In the genomic region with DNA sequence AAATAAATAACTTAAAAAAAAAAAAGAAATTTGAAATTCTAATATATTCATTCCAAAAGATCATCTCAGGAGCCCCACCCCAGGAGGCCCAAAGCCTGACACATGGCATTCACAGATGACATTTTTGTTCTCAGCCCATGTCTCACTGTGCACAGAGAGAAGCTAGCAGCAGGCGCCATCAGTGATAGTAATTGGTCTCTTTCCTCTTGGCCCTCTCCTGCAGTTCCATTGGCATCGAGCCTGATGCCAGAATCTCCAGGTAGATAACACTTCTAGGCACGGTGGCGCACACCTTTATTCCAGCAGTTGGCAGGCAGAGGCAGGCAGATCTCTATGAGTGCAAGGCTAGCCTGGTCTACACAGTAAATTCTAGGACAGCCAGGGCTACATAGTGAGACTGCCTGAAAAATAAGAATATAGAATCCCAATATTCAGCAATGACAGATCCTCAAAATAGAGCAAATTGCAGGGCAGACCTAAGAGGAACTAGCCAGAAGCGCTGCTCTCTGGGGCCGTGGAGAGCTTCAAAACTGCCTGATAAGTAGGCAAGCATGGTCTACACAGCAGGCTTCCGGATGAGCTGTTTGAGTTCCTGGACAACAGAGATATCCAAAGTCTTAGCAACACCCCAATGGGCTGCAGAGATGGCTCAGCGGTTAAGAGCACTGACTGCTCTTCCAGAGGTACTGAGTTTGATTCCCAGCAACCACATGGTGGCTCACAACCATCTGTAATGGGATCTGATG, we compare ENCODE assay signal across 18 mouse cellular contexts. TPM values are rescaled to one million over a fixed set of nuclear protein-coding genes. Genes with fewer than 3 reads are reported as not detected.
DNase-seq lines count a peak whose midpoint lies in the region; TF ChIP-seq lines count a peak whose summit lies in the region.
"Had no signal": no experiment of that assay in that cellular context is flagged by ENCODE, and none has a peak within 500 bp of the region (broad histone marks: within the 10 kb centered on the region; RNA-seq: fewer than 3 reads in every experiment).

No protein-coding gene starts in this region.

- peak; percentile 49 for DNase-seq in cerebellum, adult 11-12 months
- no peak for DNase-seq in cerebellum, adult 11 months
- DNase-seq in cerebellum, adult 9-11 months = peak; percentile 50
- no peak for DNase-seq in cerebellum, adult 8-10 months
- peak; percentile 30 for DNase-seq in MEL (ENCODE audit: low read depth, low spot score)
- no peak for DNase-seq in kidney, adult 11 months
- DNase-seq: adrenal gland, postnatal 25 days; B cell, adult 2 months; gastrocnemius, postnatal 10 days; heart, adult 2 months; kidney, adult 8-10 months had no signal

- no peaks in the 10 kb centered on the region for H3K27me3 ChIP-seq in MEL (ENCODE audit: control insufficient read depth in 1 of 2, insufficient read depth in 2 of 2, low read length in 2 of 2)
- H3K27me3 ChIP-seq: embryonic facial prominence, embryonic 13.5 days; forebrain, embryonic 12.5 days; heart, embryonic 12.5 days; hindbrain, embryonic 15.5 days; Patski had no signal

- H3K4me3 ChIP-seq in MEL (ENCODE audit: control insufficient read depth in 1 of 2, insufficient read depth in 1 of 2, low read depth in 2 of 2, low read length in 2 of 2) = no peak overlapping the region
- no peak overlapping the region for H3K4me3 ChIP-seq in macrophage (ENCODE audit: inconsistent target)
- H3K4me3 ChIP-seq: embryonic facial prominence, embryonic 13.5 days; forebrain, embryonic 12.5 days; heart, adult 2 months; heart, embryonic 12.5 days; hindbrain, embryonic 15.5 days had no signal

- no peaks in the 10 kb centered on the region for H3K79me2 ChIP-seq in MEL (ENCODE audit: control insufficient read depth, insufficient read depth, low read length, poor library complexity)
- peaks cover 75% of the 10 kb centered on the region for H3K79me2 ChIP-seq in macrophage (ENCODE audit: inconsistent target)

- no peak overlapping the region for H3K9ac ChIP-seq in MEL (ENCODE audit: control insufficient read depth, low read depth, low read length, poor library complexity, severe bottlenecking)
- H3K9ac ChIP-seq: embryonic facial prominence, embryonic 13.5 days; forebrain, embryonic 12.5 days; heart, embryonic 12.5 days; hindbrain, embryonic 15.5 days had no signal

- no peak for TF ChIP-seq RAD21 in MEL (IDR thresholded peaks at IDR 0.05; ENCODE audit: low read depth, low read length)

- H3K27ac ChIP-seq in MEL (ENCODE audit: control insufficient read depth, low read depth, low read length) = no peak overlapping the region
- H3K27ac ChIP-seq in macrophage = 0 out of 2 replicates have a peak overlapping the region, but pooled peaks have one; percentile 4
- H3K27ac ChIP-seq: embryonic facial prominence, embryonic 13.5 days; forebrain, embryonic 12.5 days; heart, adult 2 months; hindbrain, embryonic 15.5 days had no signal

- no peaks in the 10 kb centered on the region for H3K9me3 ChIP-seq in MEL (replicated peaks; ENCODE audit: insufficient read depth, low read length)
- H3K9me3 ChIP-seq: embryonic facial prominence, embryonic 13.5 days; forebrain, embryonic 12.5 days; G1E; heart, embryonic 12.5 days; hindbrain, embryonic 15.5 days had no signal

- no peak; a peak in 1 of 6 replicates for TF ChIP-seq CTCF in MEL (IDR thresholded peaks at IDR 0.05 in 2 of 3, conservative IDR thresholded peaks at IDR 0.05 in 1 of 3; ENCODE audit: control insufficient read depth in 1 of 3, insufficient read depth in 1 of 3, low read depth in 2 of 3, low read length in 3 of 3, poor library complexity in 1 of 3, severe bottlenecking in 1 of 3)

- WGBS in macrophage (ENCODE audit: missing documents) = 86% methylated on average over 8 of the region's 8 CpGs

- 0 out of 4 replicates have a peak, but pooled peaks cover 0 to 3% of the 10 kb centered on the region in 2 experiments for H3K4me1 ChIP-seq in MEL (ENCODE audit: control insufficient read depth in 1 of 2, insufficient read depth in 2 of 2, low read length in 2 of 2)

- TF ChIP-seq POLR2A in MEL (IDR thresholded peaks at IDR 0.05; ENCODE audit: control insufficient read depth in 1 of 2, insufficient read depth in 1 of 2, low read depth in 1 of 2, low read length in 2 of 2, poor library complexity in 1 of 2) = no peak

- no peak for TF ChIP-seq EP300 in MEL (IDR thresholded peaks at IDR 0.05; ENCODE audit: low read depth in 1 of 2, low read length in 2 of 2)

- H3K36me3 ChIP-seq in MEL (ENCODE audit: control insufficient read depth in 1 of 2, insufficient read depth in 2 of 2, low read length in 2 of 2) (peaks cover 0 to 4% of the 10 kb centered on the region in 2 experiments; a peak in 1 of 4 replicates), macrophage (ENCODE audit: inconsistent target) (peaks cover 19% of the 10 kb centered on the region; the same call in 1 of the 2 replicates)

TF ChIP-seq in MEL, 35 proteins besides CTCF, POLR2A, EP300 and RAD21:
- TF ChIP-seq KAT2A (conservative IDR thresholded peaks at IDR 0.05; ENCODE audit: low read depth, low read length) (no peak), TBP (IDR thresholded peaks at IDR 0.05; ENCODE audit: low read depth, low read length) (peak; percentile 76), MYB (IDR thresholded peaks at IDR 0.05; ENCODE audit: low read depth, low read length) (no peak), UBTF (IDR thresholded peaks at IDR 0.05; ENCODE audit: borderline replicate concordance, insufficient read depth, low read depth, low read length) (no peak)

RNA-seq across cellular contexts. Expression of gene Tex2, which starts 47.0 kb away (rescaled TPM):
- total RNA-seq in MEL (2012; rRNA removed) = 21.9 and 24.8 TPM in 2 replicates
- 10 to 100 TPM in 1 of 2 experiments, not detected in 1; 13.7 TPM for polyA plus RNA-seq in MEL (2012; ENCODE audit: insufficient read depth in 1 of 2, insufficient read length in 2 of 2, low read depth in 1 of 2, low replicate concordance in 2 of 2, missing spikeins in 1 of 2)
- total RNA-seq in macrophage (2018; cell fraction: chromatin; rRNA removed) = 100 to 1,000 TPM in 3 of 26 experiments, 10 to 100 TPM in 21, 1 to 10 TPM in 2; 7.5 to 167 (median 54.1) TPM
- total RNA-seq in macrophage (2018; cell fraction: cytosol; rRNA removed) = 10 to 100 TPM; 21.8 to 48.8 (median 35.8) TPM
- 100 to 1,000 TPM in 1 of 26 experiments, 10 to 100 TPM in 25; 15.2 to 116 (median 43.2) TPM for total RNA-seq in macrophage (2018; cell fraction: nucleus; rRNA removed)
- polyA plus RNA-seq in macrophage (2018) = 25.1 to 36.4 TPM (median 27.4 TPM) in 3 replicates

Comparison
In these comparisons a context has a peak if more than half of its experiments do, and no peak if none do; other contexts are left out.
1. DNase-seq: peak in cerebellum, adult 11-12 months (single experiment), cerebellum, adult 9-11 months (single experiment) and MEL (single experiment); none in cerebellum, adult 11 months (single experiment), cerebellum, adult 8-10 months (single experiment) and kidney, adult 11 months (single experiment).